Mouse (Mus musculus) midbrain, embryonic 10.5 days (tissue): ENCODE data around the gene Gm49405. TPM values are rescaled to one million over a fixed set of nuclear protein-coding genes. Genes with fewer than 3 reads are reported as not detected.
"Not testable (repeated sequence)": the region's sequence is repeated elsewhere in the genome, so short reads cannot be mapped to it uniquely, and the experiment has no call there.

Experiments
- DNase-seq: peaks from one replicate; pipeline ENCODE4 v3.0.0-alpha.2; 2017; ENCODE audit warnings: low spot score
- H3K27ac ChIP-seq: fragments of 300-500 bp; sonication (generic); replicated peaks from 2 replicates; pipeline ENCODE4 v1.5.1; 2016; ENCODE audit warnings: mild to moderate bottlenecking
- H3K27me3 ChIP-seq: fragments of 300-500 bp; sonication (generic); 2 replicates; pipeline ENCODE4 v1.6.1; 2016; ENCODE audit warnings: low read depth, mild to moderate bottlenecking; ENCODE audit not compliant: poor library complexity, severe bottlenecking
- H3K36me3 ChIP-seq: fragments of 300-500 bp; sonication (generic); 2 replicates; pipeline ENCODE4 v1.6.1; 2016; ENCODE audit warnings: mild to moderate bottlenecking, moderate library complexity
- H3K4me1 ChIP-seq: fragments of 300-500 bp; sonication (generic); 2 replicates; pipeline ENCODE4 v1.6.1; 2016
- H3K4me3 ChIP-seq: fragments of 300-500 bp; sonication (generic); 2 replicates; pipeline ENCODE4 v1.5.1; 2016; ENCODE audit warnings: mild to moderate bottlenecking, moderate library complexity
- H3K9me3 ChIP-seq: fragments of 300-500 bp; sonication (generic); replicated peaks from 2 replicates; pipeline ENCODE4 v1.6.1; 2016; ENCODE audit warnings: mild to moderate bottlenecking
- WGBS: fragments of 180-500 bp; shearing (Covaris S2); methylation state at CpG from one replicate; pipeline ENCODE4 v1.1.7; 2016; 5-methylcytosine and 5-hydroxymethylcytosine counted together
- polyA plus RNA-seq: library from polyadenylated mRNA; unstranded; fragments of >200 nt; fragmentation: Nextera tagmentation; extraction: Ambion mirVana; gene quantifications from 2 replicates; pipeline ENCODE4 v1.2.1, GENCODE M21; 2016

Gene Gm49405
- polyA plus RNA-seq, 1 experiment from 2014 or later: 2.8 TPM

GRCm38 (mm10) chr19:4045966-4046865 lies 45.8 kb downstream of the Gm49405 start, which contains the start of gene Gstp2:
Gene Gstp2, minus strand, starts transcription at chr19:4046023.
- no peak within 1 kb of the TSS for H3K4me3 ChIP-seq
- no peak within 1 kb of the TSS for H3K27ac ChIP-seq
- no peaks in the 10 kb centered on the region for H3K27me3 ChIP-seq
- no peaks in the 10 kb centered on the region for H3K9me3 ChIP-seq
- H3K36me3 ChIP-seq: no peaks in the 10 kb centered on the region
- H3K4me1 ChIP-seq: 0 out of 2 replicates have a peak, but pooled peaks cover 2% of the 10 kb centered on the region
- peak; percentile 30 for DNase-seq
- 66% methylated on average over 16 of the region's 16 CpGs for WGBS

DNA sequence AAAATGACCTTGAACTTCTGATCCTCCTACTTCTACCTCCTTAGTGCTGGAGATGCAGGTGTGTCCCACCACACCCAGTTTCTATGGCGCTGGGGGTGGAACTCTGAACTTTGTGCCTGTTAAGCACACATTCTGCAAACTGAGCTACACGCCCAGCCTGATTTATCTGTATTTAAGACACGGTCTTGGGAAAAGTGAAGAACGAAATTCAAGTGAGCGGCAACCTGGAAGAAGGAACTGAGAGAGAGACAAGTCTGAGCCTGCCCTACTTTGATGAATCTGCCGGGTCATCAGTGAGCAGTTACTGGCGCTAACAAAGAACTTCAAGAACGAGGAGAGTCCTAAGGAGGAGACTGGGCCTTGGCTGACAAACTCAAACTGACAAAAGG lies 46.4 kb downstream of the Gm49405 start:
- H3K9me3 ChIP-seq: no peaks in the 10 kb centered on the region
- 85% methylated on average over 8 of the region's 8 CpGs for WGBS

GRCm38 (mm10) chr19:4047859-4048258 lies 47.4 kb downstream of the Gm49405 start:
- no peaks in the 10 kb centered on the region for H3K9me3 ChIP-seq
- no peak overlapping the region for H3K4me3 ChIP-seq
- no peak overlapping the region for H3K27ac ChIP-seq
- 0 out of 2 replicates have a peak, but pooled peaks cover 2% of the 10 kb centered on the region for H3K4me1 ChIP-seq
- peak; percentile 76 for DNase-seq
- no peaks in the 10 kb centered on the region for H3K27me3 ChIP-seq
- 19% methylated on average over 4 of the region's 4 CpGs for WGBS
- no peaks in the 10 kb centered on the region for H3K36me3 ChIP-seq

More for the DNA sequence above, 46.4 kb downstream of the Gm49405 start:
- DNase-seq: no peak
- Histone ChIP-seq H3K4me3 (no peak overlapping the region), H3K36me3 (no peaks in the 10 kb centered on the region), H3K4me1 (0 out of 2 replicates have a peak, but pooled peaks cover 2% of the 10 kb centered on the region), H3K27me3 (no peaks in the 10 kb centered on the region), H3K27ac (no peak overlapping the region)

DNA sequence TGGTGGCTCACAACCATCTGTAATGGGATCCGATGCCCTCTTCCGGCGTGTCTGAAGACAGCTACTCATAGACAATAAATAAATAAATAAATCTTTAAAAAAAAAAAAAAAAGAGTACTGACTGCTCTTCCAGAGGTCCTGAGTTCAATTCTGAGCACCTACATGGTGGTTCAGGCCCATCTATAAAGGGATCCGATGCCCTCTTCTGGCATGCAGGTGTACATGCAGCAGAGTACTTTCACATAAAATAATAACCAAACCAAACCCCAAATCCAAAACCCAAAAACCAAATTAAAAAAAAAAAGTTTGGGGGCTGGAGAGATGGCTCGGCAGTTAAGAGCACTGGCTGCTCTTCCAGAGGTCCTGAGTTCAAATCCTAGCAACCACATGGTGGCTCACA lies 48.6 kb downstream of the Gm49405 start:
- not testable (repeated sequence) for DNase-seq, H3K4me1 ChIP-seq, H3K9me3 ChIP-seq, H3K36me3 ChIP-seq, H3K27me3 ChIP-seq, H3K27ac ChIP-seq, H3K4me3 ChIP-seq
- WGBS: 80% methylated on average over 5 of the region's 5 CpGs

- H3K36me3 ChIP-seq: no peaks in the 10 kb centered on the region
- no peak overlapping the region for H3K4me3 ChIP-seq
- H3K27ac ChIP-seq: no peak overlapping the region
- 95% methylated on average over 5 of the region's 5 CpGs for WGBS
- no peaks in the 10 kb centered on the region for H3K9me3 ChIP-seq
- peaks cover 3% of the 10 kb centered on the region; the same call in 1 of the 2 replicates for H3K4me1 ChIP-seq
- DNase-seq: no peak
- no peaks in the 10 kb centered on the region for H3K27me3 ChIP-seq
Measured at GRCm38 (mm10) chr19:4051016-4051415, 50.6 kb downstream of the Gm49405 start.

- H3K36me3 ChIP-seq: no peaks in the 10 kb centered on the region
- WGBS: 53% methylated on average over 10 of the region's 10 CpGs
- peak; percentile 67 for DNase-seq
- peaks cover 11% of the 10 kb centered on the region for H3K4me1 ChIP-seq
- no peak overlapping the region for H3K27ac ChIP-seq
- H3K9me3 ChIP-seq: no peaks in the 10 kb centered on the region
- no peaks in the 10 kb centered on the region for H3K27me3 ChIP-seq
- no peak overlapping the region for H3K4me3 ChIP-seq
Measured at GRCm38 (mm10) chr19:4051741-4052515, 51.5 kb downstream of the Gm49405 start.

DNA sequence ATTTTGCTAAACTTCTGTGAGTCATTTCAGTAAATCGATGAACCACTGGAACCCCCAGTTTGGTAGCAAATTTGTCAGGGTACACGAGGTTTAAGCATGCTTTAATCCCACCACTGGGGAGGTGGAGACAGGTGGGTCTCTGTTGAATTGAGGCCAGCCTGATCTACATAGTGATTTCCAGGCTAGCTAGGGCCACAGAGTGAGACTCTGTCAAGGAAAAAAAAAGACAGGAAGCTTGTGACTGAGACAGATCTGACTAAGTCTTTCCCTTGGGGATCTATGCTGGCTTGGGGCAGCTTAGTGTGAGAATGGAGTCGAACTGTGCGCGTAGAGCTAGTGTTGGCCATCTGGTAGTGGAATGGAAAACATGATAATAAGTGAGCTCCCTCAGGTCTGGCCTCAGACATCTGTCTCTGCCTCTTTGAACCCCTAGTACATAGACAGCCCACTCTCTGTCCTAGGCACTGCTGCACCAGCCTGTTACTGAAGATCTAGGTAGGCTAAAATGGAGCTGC lies 52.1 kb downstream of the Gm49405 start:
- Histone ChIP-seq H3K4me3 (no peak overlapping the region), H3K4me1 (peaks cover 12% of the 10 kb centered on the region), H3K9me3 (no peaks in the 10 kb centered on the region), H3K27ac (no peak overlapping the region), H3K36me3 (no peaks in the 10 kb centered on the region), H3K27me3 (no peaks in the 10 kb centered on the region)
- DNase-seq: no peak
- WGBS: 84% methylated on average over 5 of the region's 5 CpGs

GRCm38 (mm10) chr19:4054613-4055012 lies 54.2 kb downstream of the Gm49405 start:
- H3K36me3 ChIP-seq: no peaks in the 10 kb centered on the region
- H3K4me1 ChIP-seq: peaks cover 12% of the 10 kb centered on the region
- WGBS: 87% methylated on average over 5 of the region's 5 CpGs
- DNase-seq: no peak
- no peak overlapping the region for H3K4me3 ChIP-seq
- no peaks in the 10 kb centered on the region for H3K27me3 ChIP-seq
- no peak overlapping the region for H3K27ac ChIP-seq
- no peaks in the 10 kb centered on the region for H3K9me3 ChIP-seq

Other genes starting within 250 kb of the Gm49405 start
- 29.7 and 38.3 TPM in 2 replicates for gene Kmt5b, start 233.2 kb upstream of the Gm49405 start, polyA plus RNA-seq
- gene Chka, start 148.9 kb upstream of the Gm49405 start, polyA plus RNA-seq: 58.6 and 59.1 TPM in 2 replicates
- gene Tcirg1, start 93.5 kb upstream of the Gm49405 start, polyA plus RNA-seq: 17.0 and 17.6 TPM in 2 replicates
- 251 and 262 TPM in 2 replicates for gene Ndufs8, start 87.9 kb upstream of the Gm49405 start, polyA plus RNA-seq
- gene Aldh3b1, start 70.8 kb upstream of the Gm49405 start, polyA plus RNA-seq: 0.73 TPM in 2 replicates
- 5.1 and 8.0 TPM in 2 replicates for gene Unc93b1, start 65.4 kb upstream of the Gm49405 start, polyA plus RNA-seq
- gene Aldh3b3, start 42.0 kb upstream of the Gm49405 start, polyA plus RNA-seq: not detected in 2 replicates
- gene Aldh3b2, start 28.3 kb upstream of the Gm49405 start, polyA plus RNA-seq: 0.21 and 0.35 TPM in 2 replicates
- 1.1 and 2.0 TPM in 2 replicates for gene Acy3, start 14.1 kb upstream of the Gm49405 start, polyA plus RNA-seq
- not detected in 2 replicates for gene Tbx10, start 7.9 kb upstream of the Gm49405 start, polyA plus RNA-seq
- 20.2 and 21.5 TPM in 2 replicates for gene Nudt8, start within 50 bp of the Gm49405 start, polyA plus RNA-seq
- 2.2 and 3.5 TPM in 2 replicates for gene Doc2g, start 2.7 kb downstream of the Gm49405 start, polyA plus RNA-seq
- 188 and 207 TPM in 2 replicates for gene Ndufv1, start 12.2 kb downstream of the Gm49405 start, polyA plus RNA-seq
- 400 and 417 TPM in 2 replicates for gene Gstp1, start 37.4 kb downstream of the Gm49405 start, polyA plus RNA-seq
- gene Gstp2, start 45.4 kb downstream of the Gm49405 start, polyA plus RNA-seq: 1.0 and 2.8 TPM in 2 replicates
- 0.23 TPM in 1 of 2 replicates, not detected in the other for gene Gstp3, start 58.9 kb downstream of the Gm49405 start, polyA plus RNA-seq
- gene Cabp2, start 81.0 kb downstream of the Gm49405 start, polyA plus RNA-seq: not detected in 2 replicates
- 76.2 and 82.5 TPM in 2 replicates for gene Cdk2ap2, start 96.6 kb downstream of the Gm49405 start, polyA plus RNA-seq
- 12.8 and 15.1 TPM in 2 replicates for gene Pitpnm1, start 99.4 kb downstream of the Gm49405 start, polyA plus RNA-seq
- 60.6 and 61.7 TPM in 2 replicates for gene Aip, start 125.2 kb downstream of the Gm49405 start, polyA plus RNA-seq
- not detected in 2 replicates for gene Gpr152, start 139.2 kb downstream of the Gm49405 start, polyA plus RNA-seq
- gene Cabp4, start 143.4 kb downstream of the Gm49405 start, polyA plus RNA-seq: not detected in 2 replicates
- gene Coro1b, start 148.0 kb downstream of the Gm49405 start, polyA plus RNA-seq: 133 and 138 TPM in 2 replicates
- gene Ptprcap, start 153.0 kb downstream of the Gm49405 start, polyA plus RNA-seq: 0.67 TPM in 1 of 2 replicates, not detected in the other
- gene Rps6kb2, start 162.7 kb downstream of the Gm49405 start, polyA plus RNA-seq: 58.8 and 71.4 TPM in 2 replicates
- gene Carns1, start 174.9 kb downstream of the Gm49405 start, polyA plus RNA-seq: 2.8 and 4.1 TPM in 2 replicates
- gene Tbc1d10c, start 190.7 kb downstream of the Gm49405 start, polyA plus RNA-seq: 0.85 and 1.2 TPM in 2 replicates
- 1,003 and 1,059 TPM in 2 replicates for gene Ppp1ca, start 191.4 kb downstream of the Gm49405 start, polyA plus RNA-seq
- gene Rad9a, start 201.0 kb downstream of the Gm49405 start, polyA plus RNA-seq: 58.9 and 60.3 TPM in 2 replicates
- 0.65 and 0.74 TPM in 2 replicates for gene Clcf1, start 213.6 kb downstream of the Gm49405 start, polyA plus RNA-seq
- gene AC109138.7, start 213.7 kb downstream of the Gm49405 start, polyA plus RNA-seq: not detected in 2 replicates
- gene Pold4, start 231.3 kb downstream of the Gm49405 start, polyA plus RNA-seq: 12.2 and 15.6 TPM in 2 replicates